Mouse (Mus musculus) small intestine, adult 2 months (tissue): ENCODE measurements around the gene Abhd14a. TPM values are rescaled to one million over a fixed set of nuclear protein-coding genes. Genes with fewer than 3 reads are reported as not detected.
A peak's percentile ranks its signal among the peaks of the same experiment; 100 is the strongest.

Source experiments
- H3K27ac ChIP-seq: fragments of 200-500 bp; 2 replicates; pipeline ENCODE4 v1.5.1; 2012; ENCODE audit warnings: low read depth, low read length, control low read depth, inconsistent platforms; ENCODE audit not compliant: insufficient read depth
- H3K27me3 ChIP-seq: fragments of 200-500 bp; 2 replicates; pipeline ENCODE4 v1.6.1; 2012; ENCODE audit warnings: mild to moderate bottlenecking, moderate library complexity, low read length, inconsistent platforms; ENCODE audit not compliant: control insufficient read depth, insufficient read depth
- H3K36me3 ChIP-seq: fragments of 200-500 bp; 2 replicates; pipeline ENCODE4 v1.6.1; 2012; ENCODE audit warnings: mild to moderate bottlenecking, low read length, control low read depth, inconsistent platforms; ENCODE audit not compliant: control insufficient read depth, insufficient read depth
- H3K4me1 ChIP-seq: fragments of 200-500 bp; 2 replicates; pipeline ENCODE4 v1.6.1; 2012; ENCODE audit warnings: low read length, inconsistent platforms, mixed read lengths; ENCODE audit not compliant: control insufficient read depth, insufficient read depth, insufficient read length
- H3K4me3 ChIP-seq: fragments of 200-500 bp; 2 replicates; pipeline ENCODE4 v1.5.1; 2012; ENCODE audit warnings: low read depth, mild to moderate bottlenecking, control low read depth, inconsistent platforms, low read length, moderate library complexity
- CTCF ChIP-seq: fragments of 200-500 bp; IDR thresholded peaks from 2 replicates; pipeline ENCODE4 v1.5.1; 2012; ENCODE audit warnings: low read depth, mild to moderate bottlenecking, control low read depth, inconsistent platforms, low read length, moderate library complexity, mixed read lengths; ENCODE audit not compliant: insufficient replicate concordance, insufficient read length; ENCODE audit errors: extremely low read depth
- POLR2A ChIP-seq: fragments of 200-500 bp; IDR thresholded peaks from 2 replicates; pipeline ENCODE4 v1.6.1; 2012; ENCODE audit warnings: low read depth, mild to moderate bottlenecking, control low read depth, inconsistent platforms, low read length, moderate library complexity
- WGBS: fragments of 180-500 bp; shearing (Covaris S2); methylation state at CpG from one replicate; pipeline ENCODE4 v1.1.7; 2018; 5-methylcytosine and 5-hydroxymethylcytosine counted together
- polyA plus RNA-seq: library from polyadenylated mRNA; depleted of rRNA; stranded (reverse); fragments of >200 nt; gene quantifications from 2 replicates; pipeline ENCODE4 v1.2.3, GENCODE M21; 2012

The Abhd14a gene
- polyA plus RNA-seq, 1 experiment, result 28.9 TPM

DNA sequence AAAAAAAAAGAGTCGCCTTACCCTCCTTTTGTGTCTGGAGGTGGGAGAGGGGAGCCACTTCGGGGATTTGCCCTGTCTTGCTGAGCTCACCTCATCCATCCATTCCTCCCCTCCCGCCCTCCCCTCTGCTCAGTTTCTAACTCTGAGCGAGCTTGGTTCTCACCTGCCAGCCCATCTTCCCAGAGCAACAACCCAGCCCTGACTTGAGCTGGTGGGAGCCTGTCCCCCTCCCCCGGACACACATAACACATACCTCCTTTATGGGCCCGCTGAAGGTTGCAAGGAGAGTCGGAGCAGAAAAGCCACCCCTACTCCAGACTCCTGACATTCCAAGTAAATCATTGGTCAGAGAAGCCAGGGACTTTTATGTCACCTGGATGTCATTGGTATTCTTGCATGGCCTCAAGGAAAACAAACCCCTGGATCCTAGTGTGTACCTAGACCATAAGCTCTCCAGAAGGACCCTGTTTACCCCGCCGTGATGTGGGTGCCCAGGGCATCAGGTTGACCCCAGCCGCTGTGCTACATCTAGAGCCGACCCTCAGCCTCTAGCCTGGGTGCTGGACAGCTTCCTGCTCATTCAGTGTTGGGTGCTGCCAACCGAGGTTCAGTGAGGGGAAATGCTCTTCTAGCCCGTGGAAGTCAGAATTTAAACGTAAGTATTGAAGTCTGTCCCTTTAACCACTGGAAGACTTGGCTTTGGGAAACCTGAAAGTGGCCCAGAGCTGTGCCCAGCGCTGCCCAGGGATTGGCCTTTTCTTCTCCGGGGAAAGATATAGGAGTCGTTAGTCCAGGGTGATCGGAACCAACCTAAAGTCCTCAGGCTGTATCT is 26.2 kb downstream of the Abhd14a start:
- Histone ChIP-seq H3K27ac (no peak overlapping the region), H3K27me3 (peaks cover 6% of the 10 kb centered on the region; the same call in 1 of the 2 replicates), H3K4me1 (no peaks in the 10 kb centered on the region), H3K4me3 (no peak overlapping the region), H3K36me3 (no peaks in the 10 kb centered on the region)
- WGBS, result 18% methylated on average over 18 of the region's 18 CpGs
- TF ChIP-seq CTCF, result no peak
- TF ChIP-seq POLR2A, result no peak

DNA sequence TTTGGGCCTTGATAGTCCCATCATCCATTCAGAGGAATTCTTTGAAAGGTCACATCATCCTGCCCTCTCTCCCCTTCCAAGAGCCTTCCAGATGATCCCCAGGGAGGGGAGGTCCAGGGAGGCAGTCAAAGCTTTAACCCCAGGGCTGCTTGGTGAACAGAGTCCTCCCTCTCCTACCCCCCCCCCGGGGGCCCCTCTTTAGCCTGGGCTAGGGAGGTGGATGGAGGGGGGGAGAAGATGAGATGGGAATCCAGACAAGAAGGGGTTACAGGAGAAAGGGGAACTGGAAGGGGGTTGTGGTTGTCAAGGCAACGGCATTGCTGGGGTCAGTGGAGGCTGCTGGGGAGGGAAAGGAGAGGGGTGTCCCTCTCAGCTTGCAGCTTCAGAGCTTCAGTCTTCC is 26.9 kb downstream of the Abhd14a start:
- TF ChIP-seq POLR2A, result no peak
- TF ChIP-seq CTCF, result no peak
- no peak overlapping the region for H3K27ac ChIP-seq
- peaks cover 6% of the 10 kb centered on the region; the same call in 1 of the 2 replicates for H3K27me3 ChIP-seq
- H3K36me3 ChIP-seq, result no peaks in the 10 kb centered on the region
- no peaks in the 10 kb centered on the region for H3K4me1 ChIP-seq
- no peak overlapping the region for H3K4me3 ChIP-seq
- WGBS, result 8% methylated on average over 2 of the region's 2 CpGs

DNA sequence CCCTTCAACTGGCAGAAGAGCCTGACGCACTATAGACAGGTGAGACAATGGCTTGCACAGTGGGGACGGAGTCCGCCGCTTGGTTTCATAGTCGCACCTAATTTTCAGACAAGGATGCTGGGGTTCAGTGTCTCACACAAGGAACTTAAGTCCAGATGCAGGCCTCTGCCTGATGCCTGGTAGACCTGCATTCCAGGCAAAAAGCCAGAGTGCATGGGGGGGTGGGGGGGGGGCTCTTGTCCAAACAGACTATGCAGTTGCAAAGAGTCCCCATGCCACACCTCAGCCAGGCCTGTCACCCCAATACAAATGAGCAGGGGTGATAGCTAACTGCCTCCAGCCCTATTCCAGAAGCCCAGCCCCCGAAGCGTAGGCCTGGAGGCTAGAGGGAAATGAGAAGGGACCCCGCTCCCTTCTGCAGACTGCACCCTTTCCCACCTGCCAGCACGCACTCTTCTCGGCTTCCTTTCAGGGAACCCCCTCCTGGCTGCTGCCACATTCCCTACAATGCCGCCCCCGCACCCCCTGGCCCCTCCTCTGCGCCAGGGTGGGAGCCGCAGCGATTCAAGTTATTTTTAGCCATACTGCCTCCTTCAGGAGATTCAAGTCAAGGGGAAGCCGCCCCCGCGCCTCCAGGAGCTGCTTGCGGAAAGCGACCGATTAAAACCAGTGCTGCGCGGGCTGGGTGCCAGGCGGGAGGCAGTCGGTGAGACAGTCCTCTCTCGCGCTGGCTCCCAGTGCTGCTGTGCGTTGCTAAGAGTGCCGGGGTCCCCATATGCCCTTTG is 29.4 kb downstream of the Abhd14a start:
- H3K36me3 ChIP-seq, result no peaks in the 10 kb centered on the region
- 0 out of 2 replicates have a peak overlapping the region, but pooled peaks have one; percentile 7 for H3K4me3 ChIP-seq
- H3K27me3 ChIP-seq, result peaks cover 6% of the 10 kb centered on the region; the same call in 1 of the 2 replicates
- no peaks in the 10 kb centered on the region for H3K4me1 ChIP-seq
- WGBS, result 21% methylated on average over 29 of the region's 29 CpGs
- no peak overlapping the region for H3K27ac ChIP-seq
- TF ChIP-seq POLR2A (no peak), CTCF (no peak)

DNA sequence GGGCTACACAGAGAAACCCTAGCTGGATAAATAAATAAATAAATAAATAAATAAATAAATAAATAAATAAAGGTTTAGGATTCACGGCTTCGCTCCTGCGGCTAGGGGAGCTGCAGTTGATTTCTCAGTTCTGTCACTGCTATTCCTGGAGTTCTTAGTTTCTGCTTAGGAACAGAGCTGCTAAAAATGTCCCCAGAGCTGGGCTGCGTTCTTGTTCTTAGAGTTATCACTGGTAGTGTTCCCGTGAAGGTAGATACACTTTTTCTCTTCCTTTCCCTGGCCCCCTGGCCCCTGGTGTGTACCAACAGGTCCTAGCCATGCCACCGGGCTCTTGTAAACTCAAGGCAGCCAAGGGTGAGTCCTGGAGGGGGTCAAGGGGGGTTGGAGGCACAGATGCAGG is 30.7 kb downstream of the Abhd14a start:
- H3K4me3 ChIP-seq, result no peak overlapping the region
- WGBS, result 88% methylated on average over 6 of the region's 6 CpGs
- no peak for TF ChIP-seq CTCF
- TF ChIP-seq POLR2A, result no peak

DNA sequence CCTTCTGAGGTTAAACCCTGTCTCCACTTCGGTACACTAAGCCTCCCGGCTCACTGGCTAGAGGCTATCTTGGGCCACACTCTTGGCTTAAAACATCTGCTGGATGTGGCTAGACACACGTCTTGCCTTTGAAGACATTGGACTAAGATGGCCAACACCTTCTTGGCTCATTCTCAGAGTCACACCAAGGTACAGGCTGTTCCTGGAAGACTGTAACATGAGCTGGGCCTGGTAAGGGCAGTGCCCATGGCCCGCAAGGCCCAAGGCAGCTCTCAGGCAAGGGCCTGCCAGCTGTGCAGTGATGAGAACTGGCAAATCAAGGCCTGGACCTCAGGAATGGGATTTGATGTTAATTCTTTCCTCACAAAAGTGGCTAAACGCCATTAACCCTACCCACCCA is 33.9 kb downstream of the Abhd14a start:
- no peak overlapping the region for H3K4me3 ChIP-seq
- 81% methylated on average over 5 of the region's 5 CpGs for WGBS
- peaks cover 5% of the 10 kb centered on the region; the same call in 1 of the 2 replicates for H3K27me3 ChIP-seq
- no peaks in the 10 kb centered on the region for H3K4me1 ChIP-seq
- no peaks in the 10 kb centered on the region for H3K36me3 ChIP-seq
- TF ChIP-seq CTCF (no peak), POLR2A (no peak)
- H3K27ac ChIP-seq, result no peak overlapping the region

More for the DNA sequence above, 30.7 kb downstream of the Abhd14a start:
- no peaks in the 10 kb centered on the region for H3K4me1 ChIP-seq
- no peak overlapping the region for H3K27ac ChIP-seq
- H3K36me3 ChIP-seq, result no peaks in the 10 kb centered on the region
- peaks cover 6% of the 10 kb centered on the region; the same call in 1 of the 2 replicates for H3K27me3 ChIP-seq

DNA sequence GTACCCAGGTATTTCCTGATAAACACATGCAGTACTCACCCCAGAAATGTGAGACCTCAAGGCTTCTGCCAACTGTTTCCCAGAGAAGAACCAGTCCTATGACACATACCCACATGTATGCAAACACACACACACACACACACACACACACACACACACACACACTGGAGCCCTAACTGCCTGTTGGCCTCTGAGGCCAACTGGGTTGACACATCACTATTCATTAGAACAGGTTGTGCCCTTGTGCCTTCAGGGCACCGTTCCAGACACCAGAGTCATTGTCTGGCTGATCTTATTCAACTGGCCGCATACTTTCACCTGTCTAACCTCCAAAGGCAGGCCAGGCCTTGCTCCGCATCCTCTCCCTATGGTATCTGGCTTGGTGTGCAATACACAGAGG is 35.3 kb downstream of the Abhd14a start:
- no peak overlapping the region for H3K27ac ChIP-seq
- H3K27me3 ChIP-seq, result no peaks in the 10 kb centered on the region
- no peak overlapping the region for H3K4me3 ChIP-seq
- 76% methylated on average over 3 of the region's 3 CpGs for whole genome bisulfite sequencing
- H3K4me1 ChIP-seq, result no peaks in the 10 kb centered on the region
- H3K36me3 ChIP-seq, result no peaks in the 10 kb centered on the region
- TF ChIP-seq CTCF, result no peak
- TF ChIP-seq POLR2A, result no peak

DNA sequence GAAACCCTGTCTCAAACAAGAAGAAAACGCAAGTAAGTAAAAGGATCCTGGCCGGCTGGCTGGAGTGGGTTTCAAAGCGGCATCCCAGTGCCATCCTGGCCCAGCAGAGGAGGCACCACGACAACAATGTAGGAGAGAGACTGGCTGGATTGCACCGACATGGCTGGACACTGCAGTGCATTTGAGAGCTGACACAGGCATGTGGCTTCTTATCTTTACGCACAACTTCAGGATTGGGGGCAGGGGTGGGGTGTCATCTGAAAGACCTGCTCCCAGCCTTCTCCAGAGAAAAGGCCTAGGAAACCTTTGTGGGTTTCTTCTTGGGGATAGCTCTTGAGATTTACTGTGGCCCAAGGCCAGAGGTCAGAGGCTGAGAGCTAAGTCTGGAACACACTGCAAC is 35.7 kb downstream of the Abhd14a start:
- Histone ChIP-seq H3K4me1 (peaks cover 2% of the 10 kb centered on the region; the same call in 1 of the 2 replicates), H3K36me3 (no peaks in the 10 kb centered on the region), H3K4me3 (no peak overlapping the region), H3K27me3 (no peaks in the 10 kb centered on the region), H3K27ac (no peak overlapping the region)
- TF ChIP-seq CTCF (no peak), POLR2A (no peak)
- WGBS, result 68% methylated on average over 6 of the region's 6 CpGs
